Mouse (Mus musculus) urinary bladder, adult 18-20 months (tissue): ENCODE data around the gene Tbx10.
"Not testable (repeated sequence)": the region's sequence is repeated elsewhere in the genome, so short reads cannot be mapped to it uniquely, and the experiment has no call there.

Experiments
- DNase-seq, 2 experiments: peaks; one replicate each; pipeline ENCODE4 v3.0.0; 2022; ENCODE audit warnings: low spot score in 2 of 2, mixed read lengths in 2 of 2

The Tbx10 gene

DNA sequence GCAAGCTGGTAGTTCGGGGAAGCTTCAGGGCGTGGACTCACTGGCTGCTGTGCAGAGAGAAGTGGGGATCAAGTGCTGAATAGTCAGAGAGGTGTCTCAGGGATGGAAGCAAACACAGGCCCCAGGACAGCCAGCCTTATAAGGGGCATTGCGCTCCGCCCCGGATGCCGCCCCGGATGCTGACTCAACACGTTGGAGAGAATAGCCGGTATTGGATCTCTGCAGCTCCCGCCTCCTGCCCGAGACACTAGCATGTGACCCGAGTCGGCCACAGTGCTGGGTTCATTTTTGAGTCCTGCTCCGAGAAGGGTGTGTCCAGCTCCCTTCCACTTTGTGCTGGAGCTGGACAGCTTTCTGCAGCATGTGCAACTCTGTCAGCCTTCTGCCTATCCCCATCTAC is 49.6 kb downstream of the Tbx10 start:
- DNase-seq, result peak; percentile 29 to 64

DNA sequence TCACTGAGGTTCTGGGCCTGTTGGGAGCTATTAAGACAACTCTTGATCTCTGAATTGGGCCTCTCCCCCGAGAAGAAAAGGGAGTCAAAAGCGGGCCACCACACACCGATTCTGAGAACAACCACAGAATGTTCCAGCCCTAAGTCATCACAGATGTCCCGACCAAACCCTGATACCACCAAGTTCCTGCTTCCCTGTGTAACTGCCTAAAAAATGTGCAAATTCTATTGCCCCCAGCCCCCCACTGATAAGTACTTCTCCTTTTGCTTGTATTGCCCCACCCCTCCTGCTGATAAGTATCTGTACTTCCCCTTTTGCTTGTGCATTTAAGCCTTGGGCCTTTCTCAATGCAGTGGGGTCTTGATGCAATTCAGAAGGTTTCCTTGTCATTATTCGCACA is 51.6 kb downstream of the Tbx10 start:
- not testable (repeated sequence) for DNase-seq

DNA sequence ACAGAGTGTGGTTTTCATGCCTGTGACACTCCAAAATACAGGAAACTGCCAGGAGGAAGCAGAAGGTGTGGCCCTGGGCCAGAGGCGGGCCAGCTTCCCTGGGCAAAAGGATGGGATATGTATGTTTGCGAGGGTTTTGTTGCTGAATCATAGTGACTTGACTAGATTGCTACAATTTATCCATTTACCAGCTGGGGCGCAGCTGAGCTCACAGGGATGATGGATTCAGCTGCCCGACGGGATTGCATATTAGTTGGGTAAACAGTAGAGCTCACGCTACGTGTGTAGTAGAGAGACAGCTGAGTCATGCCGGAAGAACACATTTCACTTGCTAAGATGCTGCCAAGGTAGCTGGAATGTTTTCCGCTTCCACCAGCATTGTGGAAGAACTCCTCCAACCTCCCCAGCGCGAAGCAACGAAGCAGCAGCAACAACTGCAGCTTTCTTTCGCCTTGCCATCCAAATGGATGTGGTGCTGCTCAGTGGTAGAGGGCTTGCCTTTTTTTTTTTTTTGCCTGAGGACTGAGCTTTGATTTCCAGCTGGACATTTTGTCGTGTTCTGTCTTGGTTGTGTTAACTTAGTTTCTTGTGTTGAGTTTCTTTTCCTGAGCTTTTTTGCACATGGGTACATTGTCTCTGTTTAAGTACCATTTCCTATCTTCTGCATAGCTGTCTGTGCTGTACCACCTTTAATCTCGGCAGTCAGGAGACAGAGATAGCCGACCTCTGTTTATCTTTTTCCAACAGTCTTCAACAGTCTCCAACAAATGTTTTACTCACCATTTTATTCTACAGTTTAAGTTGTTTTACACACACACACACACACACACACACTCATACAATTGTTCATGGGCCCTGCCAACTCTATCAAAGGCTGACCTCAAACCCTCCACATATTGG is 53.7 kb downstream of the Tbx10 start, which contains the start of gene Gstp2:
Gene Gstp2, minus strand, starts transcription at position 58 of the 900 bp plus-strand sequence.
- DNase-seq, result peak; percentile 67 to 82

DNA sequence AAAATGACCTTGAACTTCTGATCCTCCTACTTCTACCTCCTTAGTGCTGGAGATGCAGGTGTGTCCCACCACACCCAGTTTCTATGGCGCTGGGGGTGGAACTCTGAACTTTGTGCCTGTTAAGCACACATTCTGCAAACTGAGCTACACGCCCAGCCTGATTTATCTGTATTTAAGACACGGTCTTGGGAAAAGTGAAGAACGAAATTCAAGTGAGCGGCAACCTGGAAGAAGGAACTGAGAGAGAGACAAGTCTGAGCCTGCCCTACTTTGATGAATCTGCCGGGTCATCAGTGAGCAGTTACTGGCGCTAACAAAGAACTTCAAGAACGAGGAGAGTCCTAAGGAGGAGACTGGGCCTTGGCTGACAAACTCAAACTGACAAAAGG is 54.3 kb downstream of the Tbx10 start:
- DNase-seq, result peak; percentile 35 to 50

DNA sequence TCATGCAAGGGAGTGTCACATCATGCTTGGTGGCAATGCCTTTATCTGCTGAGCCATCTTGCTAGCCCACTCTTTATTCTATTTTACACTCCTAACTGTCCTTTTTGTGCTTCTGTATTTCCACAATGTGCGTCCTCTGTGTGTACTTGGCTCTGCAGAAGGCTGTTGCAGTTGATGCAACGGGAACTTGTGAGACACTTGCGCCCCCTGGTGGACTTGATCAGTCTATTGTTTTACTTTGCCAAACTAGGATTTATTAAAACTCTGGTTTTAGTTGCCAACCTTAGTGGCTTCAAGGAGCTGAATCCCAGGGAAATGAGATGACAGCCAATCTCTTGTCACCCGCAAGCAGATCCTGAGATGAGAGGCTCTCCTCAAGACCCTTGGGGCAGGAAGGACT is 55.3 kb downstream of the Tbx10 start:
- DNase-seq, result peak; percentile 37 to 46

DNA sequence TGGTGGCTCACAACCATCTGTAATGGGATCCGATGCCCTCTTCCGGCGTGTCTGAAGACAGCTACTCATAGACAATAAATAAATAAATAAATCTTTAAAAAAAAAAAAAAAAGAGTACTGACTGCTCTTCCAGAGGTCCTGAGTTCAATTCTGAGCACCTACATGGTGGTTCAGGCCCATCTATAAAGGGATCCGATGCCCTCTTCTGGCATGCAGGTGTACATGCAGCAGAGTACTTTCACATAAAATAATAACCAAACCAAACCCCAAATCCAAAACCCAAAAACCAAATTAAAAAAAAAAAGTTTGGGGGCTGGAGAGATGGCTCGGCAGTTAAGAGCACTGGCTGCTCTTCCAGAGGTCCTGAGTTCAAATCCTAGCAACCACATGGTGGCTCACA is 56.5 kb downstream of the Tbx10 start:
- not testable (repeated sequence) for DNase-seq
